Mouse (Mus musculus): Measurements from ENCODE around the gene Osbpl9. TPM values are rescaled to one million over a fixed set of nuclear protein-coding genes. Genes with fewer than 3 reads are reported as not detected.

Gene Osbpl9
- 10 to 100 TPM; 77.0 to 98.7 TPM for total RNA-seq (2021)
- long read RNA-seq, experiment 1, transcript Osbpl9-202 (21 exons, 3,134 nt): minor isoform, 7 of 94 reads
- long read RNA-seq, experiment 1, transcript Osbpl9-218 (23 exons, 2,408 nt): minor isoform, 12 of 94 reads
- long read RNA-seq, experiment 1, transcript Osbpl9-219 (24 exons, 2,903 nt): minor isoform, 6 of 94 reads
- long read RNA-seq, experiment 1, transcript Osbpl9-213 (20 exons, 2,604 nt): major isoform, 35 of 94 reads
- long read RNA-seq, experiment 1, partial matches to known transcripts: 12 of 94 reads
- long read RNA-seq, experiment 1, other reads (novel, unspliced or antisense): 21 of 94 reads
- long read RNA-seq, experiment 2, transcript Osbpl9-218 (23 exons, 2,408 nt): minor isoform, 11 of 108 reads
- long read RNA-seq, experiment 2, transcript Osbpl9-202 (21 exons, 3,134 nt): minor isoform, 11 of 108 reads
- long read RNA-seq, experiment 2, transcript Osbpl9-213 (20 exons, 2,604 nt): major isoform, 38 of 108 reads
- long read RNA-seq, experiment 2, transcript Osbpl9-201 (24 exons, 2,871 nt): minor isoform, 6 of 108 reads
- long read RNA-seq, experiment 2, partial matches to known transcripts: 19 of 108 reads
- long read RNA-seq, experiment 2, other reads (novel, unspliced or antisense): 17 of 108 reads

GRCm38 (mm10) chr4:109201582-109202424 is at the start of gene Osbpl9:
TSS of gene Osbpl9 (minus strand) at chr4:109202272.
- peak; percentile 96 to 99 for DNase-seq (ENCODE audit: low spot score in 2 of 2)

- DNase-seq (ENCODE audit: low spot score in 2 of 2): no peak
Observed at GRCm38 (mm10) chr4:109251605-109252004, 49.5 kb upstream of the Osbpl9 start.

DNA sequence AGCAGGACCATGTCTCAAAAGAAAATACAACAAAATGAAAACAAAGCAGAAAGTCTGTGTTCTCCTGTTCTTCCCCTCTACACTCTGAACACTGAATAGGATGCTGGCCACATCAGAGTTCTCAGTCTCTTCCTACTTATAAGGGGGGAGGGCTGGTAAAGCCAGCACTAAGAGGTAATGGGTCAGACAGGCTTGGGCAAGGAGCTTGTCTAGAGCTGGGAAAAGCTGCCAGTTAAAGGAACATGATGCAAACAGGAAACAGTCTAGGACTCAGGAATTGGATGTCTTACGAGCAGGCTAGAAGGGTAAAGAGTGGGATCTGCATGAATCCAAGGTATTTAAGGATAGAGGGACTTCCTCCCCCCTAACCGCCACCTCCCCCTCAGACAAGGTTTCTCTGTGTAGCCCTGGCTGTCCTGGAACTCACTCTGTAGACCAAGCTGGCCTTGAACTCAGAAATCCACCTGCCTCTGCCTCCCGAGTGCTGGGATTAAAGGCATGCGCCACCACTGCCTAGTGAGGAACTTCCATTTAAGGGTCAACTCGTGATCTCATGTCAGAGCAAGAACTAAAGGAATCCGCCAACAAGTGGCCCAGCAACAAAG is 43.0 kb upstream of the Osbpl9 start:
- DNase-seq (ENCODE audit: low spot score in 2 of 2): no peak

GRCm38 (mm10) chr4:109244506-109244905 is 42.4 kb upstream of the Osbpl9 start:
- DNase-seq (ENCODE audit: low spot score in 2 of 2): no peak

DNA sequence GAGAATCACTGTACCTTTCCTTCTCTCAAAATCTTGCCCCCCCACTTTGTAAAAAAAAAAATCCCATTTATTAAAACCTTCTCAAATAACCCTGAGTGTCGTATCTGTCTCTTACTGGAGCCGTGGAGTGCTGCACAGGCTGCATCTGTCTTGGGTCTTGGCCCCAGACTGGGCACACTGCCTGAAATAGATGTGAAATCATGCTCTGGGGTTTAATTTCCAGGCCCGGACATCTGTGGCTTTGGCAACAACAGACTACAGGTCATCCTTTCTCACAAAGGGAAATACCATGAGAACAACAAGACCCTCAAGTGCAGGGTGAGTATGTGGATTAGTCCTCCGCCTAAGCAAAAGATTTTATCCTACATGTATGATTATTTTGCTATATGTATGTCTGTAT is 39.9 kb upstream of the Osbpl9 start:
- peak; percentile 54 to 77 for DNase-seq (ENCODE audit: low spot score in 2 of 2)

GRCm38 (mm10) chr4:109241221-109241620 is 39.1 kb upstream of the Osbpl9 start:
- DNase-seq (ENCODE audit: low spot score in 2 of 2): no peak

GRCm38 (mm10) chr4:109238428-109239268 is 36.6 kb upstream of the Osbpl9 start:
- DNase-seq (ENCODE audit: low spot score in 2 of 2): peak in 1 of 2 experiments; percentile 39

DNA sequence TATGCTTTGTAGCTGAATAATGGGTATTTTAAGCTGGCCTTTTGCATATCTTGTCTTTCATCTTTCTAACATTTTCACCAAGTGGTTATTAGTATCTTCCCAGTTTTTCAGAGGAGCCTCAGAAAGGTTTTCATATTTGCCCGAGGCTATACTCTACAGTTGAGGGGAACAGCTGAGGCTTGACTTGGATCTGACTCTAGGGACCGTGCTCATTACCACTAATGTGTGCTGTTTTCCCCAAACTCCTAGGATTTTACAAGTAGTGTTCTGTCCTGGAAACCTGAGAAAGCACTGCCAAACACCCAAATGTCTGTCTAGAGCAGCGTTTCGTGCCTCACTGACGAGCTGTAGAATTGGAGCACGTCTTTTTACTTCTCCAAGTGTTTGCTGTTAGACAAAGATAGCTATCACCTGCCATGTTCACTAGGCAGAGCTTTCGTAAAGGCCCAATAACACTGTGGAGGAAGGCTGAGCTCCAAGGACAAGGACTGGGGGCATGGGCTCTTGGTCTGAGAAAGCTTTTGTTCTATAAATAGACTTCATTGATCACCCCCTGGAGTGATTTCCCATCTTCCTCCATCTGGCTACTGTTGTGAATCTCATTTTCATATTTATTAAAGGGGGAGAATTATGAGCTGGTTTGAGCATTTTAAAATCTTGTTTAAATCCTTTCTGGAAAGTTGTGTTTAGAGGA is 34.3 kb upstream of the Osbpl9 start:
- DNase-seq (ENCODE audit: low spot score in 2 of 2): no peak

GRCm38 (mm10) chr4:109234806-109235350 is 32.8 kb upstream of the Osbpl9 start:
- no peak for DNase-seq (ENCODE audit: low spot score in 2 of 2)

DNA sequence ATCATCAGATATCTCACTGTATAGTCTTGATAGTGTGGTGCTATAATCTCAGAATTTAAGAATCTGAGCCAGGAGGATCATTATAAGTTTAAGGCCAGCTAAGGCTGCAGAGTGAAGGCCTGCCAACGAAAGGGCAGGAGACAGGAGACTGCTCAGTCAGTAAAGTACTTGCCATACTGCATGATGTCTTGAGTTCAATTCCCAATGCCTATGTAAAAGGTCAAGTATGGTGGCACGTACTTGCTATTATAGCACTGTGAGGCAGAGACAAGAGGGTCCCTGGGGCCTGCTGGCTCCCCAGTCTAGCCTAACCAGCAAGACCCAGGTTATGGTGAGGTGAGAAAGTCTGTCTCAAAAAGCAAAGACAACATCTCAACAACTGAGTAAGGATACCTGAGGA is 32.1 kb upstream of the Osbpl9 start, which contains the start of gene Calr4:
Gene Calr4 (plus strand): TSS at position 301 of the 400 bp plus-strand sequence.
- no peak for DNase-seq (ENCODE audit: low spot score in 2 of 2)

DNA sequence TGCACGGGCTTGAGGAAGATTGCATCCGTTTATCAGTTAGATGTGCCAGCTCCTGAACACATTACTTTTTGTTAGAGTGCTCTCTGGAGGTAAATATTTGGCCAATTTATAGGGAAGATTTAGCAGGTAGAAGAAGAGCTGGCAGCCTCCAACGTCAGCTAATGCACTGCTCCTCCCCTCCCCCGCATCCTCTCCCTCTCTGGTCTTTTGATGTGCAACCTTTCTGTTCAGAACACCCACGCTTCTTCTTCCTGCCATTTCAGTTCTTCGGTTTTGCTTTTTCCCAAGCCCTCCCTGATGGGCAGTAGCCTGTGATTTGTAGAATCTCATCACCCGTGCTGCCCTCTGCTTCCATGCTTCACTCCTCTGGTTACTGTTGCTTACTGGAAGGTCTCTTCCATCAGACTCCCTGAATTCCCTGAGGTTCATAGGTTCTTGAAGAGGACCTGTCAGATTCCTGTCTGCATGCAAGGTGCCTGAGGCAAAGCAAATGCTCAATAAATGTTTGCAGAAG is 27.8 kb upstream of the Osbpl9 start:
- no peak for DNase-seq (ENCODE audit: low spot score in 2 of 2)

DNA sequence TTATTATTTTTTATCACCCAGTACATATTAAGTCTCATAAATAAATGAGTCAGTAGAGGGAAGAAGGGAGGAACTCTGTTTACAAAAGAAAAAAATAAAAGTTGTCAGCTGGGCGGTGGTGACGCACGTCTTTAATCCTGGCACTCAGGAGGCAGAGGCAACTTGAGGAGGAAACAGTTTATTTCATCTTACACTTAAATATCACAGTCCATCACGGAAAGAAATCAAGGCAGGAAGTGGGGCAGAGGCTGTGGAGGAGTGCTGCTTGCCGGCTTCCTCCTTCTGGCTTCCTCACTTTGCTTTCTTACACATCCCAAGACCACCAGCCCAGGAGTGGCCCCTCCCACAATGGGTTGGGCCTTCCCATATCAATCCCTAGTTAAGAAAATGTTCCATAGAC is 24.0 kb upstream of the Osbpl9 start:
- DNase-seq (ENCODE audit: low spot score in 2 of 2): no peak

DNA sequence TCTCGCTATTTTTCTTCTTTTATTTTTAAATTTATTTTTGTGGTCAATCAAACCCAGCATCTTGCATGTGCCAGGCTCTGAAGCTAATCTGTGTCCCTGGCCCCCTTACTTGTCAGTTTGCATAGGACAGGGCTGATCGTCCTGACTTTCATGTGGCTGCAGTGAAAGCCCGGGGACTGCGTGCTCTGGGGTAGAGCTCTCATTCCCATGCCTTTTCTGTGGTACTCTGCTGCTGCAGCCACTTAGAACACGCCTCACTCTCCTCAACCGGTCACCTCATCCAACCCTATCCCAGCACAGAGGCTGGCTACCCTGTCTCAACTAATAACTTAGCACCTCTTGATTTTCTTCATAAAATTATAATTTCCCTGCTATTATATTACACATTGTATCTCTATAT is 23.5 kb upstream of the Osbpl9 start:
- no peak for DNase-seq (ENCODE audit: low spot score in 2 of 2)

GRCm38 (mm10) chr4:109224762-109225552 is 22.9 kb upstream of the Osbpl9 start:
- peak; percentile 83 to 88 for DNase-seq (ENCODE audit: low spot score in 2 of 2)

DNA sequence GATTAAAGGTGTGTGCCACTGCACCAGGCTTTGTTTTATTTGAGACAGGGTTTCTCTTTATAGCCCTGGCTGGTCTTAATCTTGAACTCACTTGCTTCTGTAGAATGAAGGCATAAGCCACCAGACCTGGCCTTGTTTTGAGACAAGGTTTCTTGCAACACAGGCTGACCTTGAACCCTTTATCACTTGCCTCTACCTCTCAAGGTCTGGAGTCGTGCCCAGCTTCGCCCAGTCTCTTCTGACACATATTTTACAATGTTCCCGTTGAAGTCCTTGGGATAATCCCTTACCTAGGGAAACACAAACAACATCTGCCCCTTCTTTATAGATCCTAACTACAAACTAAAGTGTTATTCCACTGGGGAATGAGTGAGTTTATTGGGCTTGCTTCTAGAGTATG is 19.9 kb upstream of the Osbpl9 start:
- no peak for DNase-seq (ENCODE audit: low spot score in 2 of 2)

- DNase-seq (ENCODE audit: low spot score in 2 of 2): no peak
Observed at GRCm38 (mm10) chr4:109220441-109220940, 18.4 kb upstream of the Osbpl9 start.

DNA sequence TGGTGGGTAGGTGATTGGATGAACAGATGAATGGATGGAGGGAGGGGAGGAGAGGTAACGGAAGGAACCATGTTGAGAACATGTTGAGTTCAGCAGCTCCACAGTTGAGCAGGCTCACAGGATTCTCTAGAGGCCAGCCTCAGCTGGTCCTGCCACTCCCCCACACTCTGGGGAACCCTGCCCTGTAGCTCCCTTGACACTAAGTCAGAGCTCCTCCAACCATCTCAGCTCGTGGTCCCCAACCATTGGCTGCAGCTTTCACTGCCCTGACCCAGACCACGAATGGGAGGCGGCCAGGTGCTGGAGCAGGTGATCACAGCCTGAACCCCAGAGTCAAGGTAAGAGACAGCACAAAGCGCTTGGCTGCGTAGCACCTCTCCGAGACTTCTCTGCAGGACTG is 15.9 kb upstream of the Osbpl9 start:
- no peak for DNase-seq (ENCODE audit: low spot score in 2 of 2)

- no peak for DNase-seq (ENCODE audit: low spot score in 2 of 2)
Observed at GRCm38 (mm10) chr4:109213986-109214385, 11.9 kb upstream of the Osbpl9 start.
